Mouse (Mus musculus) urinary bladder, postnatal 0 days (tissue): ENCODE results near the gene Gm14851. TPM values are rescaled to one million over a fixed set of nuclear protein-coding genes. Genes with fewer than 3 reads are reported as not detected.

ENCODE experiments used
- polyA plus RNA-seq: library from polyadenylated mRNA; unstranded; fragments of >200 nt; fragmentation: Nextera tagmentation; extraction: Ambion mirVana; gene quantifications from 2 replicates; pipeline ENCODE4 v1.2.1, GENCODE M21; 2015

Gene Gm14851
- polyA plus RNA-seq: not detected in 2 replicates

DNA sequence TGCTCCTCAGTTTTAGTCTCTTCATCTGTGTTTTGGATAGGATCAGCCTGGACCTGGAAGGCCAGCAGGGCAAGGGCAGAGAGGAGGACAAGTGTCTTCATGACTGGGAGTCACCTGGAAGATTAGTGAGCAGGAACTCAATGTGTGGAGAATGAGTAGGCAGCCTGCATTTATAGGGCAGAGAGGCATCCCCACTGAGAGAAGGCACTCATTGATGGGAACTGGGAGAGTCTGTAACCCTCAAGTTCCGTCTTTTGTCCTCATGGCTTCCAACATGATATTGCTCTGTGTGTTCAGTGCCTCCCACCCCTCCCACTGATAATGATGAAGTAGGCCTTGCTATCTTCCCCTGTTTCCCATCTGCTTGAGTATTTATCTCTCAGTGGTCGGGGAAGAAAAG, at the start of gene Gm14851:
Gm14851 (minus strand) TSS at position 101 of the 400 bp plus-strand sequence.

DNA sequence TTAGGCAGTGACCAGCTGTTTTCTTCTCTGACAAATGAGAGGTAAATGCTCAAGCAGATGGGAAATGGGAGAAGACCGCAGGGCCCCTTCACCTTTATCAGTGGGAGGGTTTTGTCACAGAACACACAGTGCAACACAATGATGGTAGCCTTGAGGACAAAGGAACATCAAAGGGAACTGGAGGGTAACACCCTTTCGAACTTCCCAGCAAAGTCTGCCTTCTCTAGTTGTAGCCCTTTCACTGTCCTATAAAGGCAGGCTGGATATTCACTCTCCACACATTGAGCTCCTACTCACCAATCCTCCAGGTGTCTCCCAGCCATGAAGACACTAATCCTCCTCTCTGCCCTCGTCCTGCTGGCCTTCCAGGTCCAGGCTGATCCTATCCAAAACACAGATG, 38.5 kb upstream of the Gm14851 start, which contains the start of gene Defa30:
Defa30 (plus strand) TSS at position 301 of the 400 bp plus-strand sequence.

DNA sequence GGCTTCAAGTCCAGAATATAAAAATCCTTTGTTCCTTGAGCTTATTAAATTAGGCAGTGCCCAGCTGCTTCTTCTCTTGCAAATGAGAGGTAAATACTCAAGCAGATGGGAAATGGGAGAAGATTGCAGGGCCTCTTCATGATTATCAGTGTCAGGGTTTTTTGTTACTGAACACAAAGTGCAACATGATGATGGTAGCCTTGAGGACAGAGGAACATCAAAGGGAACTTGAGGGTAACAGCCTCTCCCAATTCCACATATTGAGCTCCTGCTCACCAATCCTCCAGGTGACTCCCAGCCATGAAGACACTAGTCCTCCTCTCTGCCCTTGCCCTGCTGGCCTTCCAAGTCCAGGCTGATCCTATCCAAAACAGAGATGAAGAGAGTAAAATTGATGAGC, 11.7 kb downstream of the Gm14851 start, which contains the start of gene Defa25:
Defa25 (plus strand) TSS at position 301 of the 400 bp plus-strand sequence.

GRCm38 (mm10) chr8:21064738-21065137, 31.1 kb downstream of the Gm14851 start, which contains the start of gene Defa35:
Gene Defa35, plus strand, starts transcription at chr8:21065038.

GRCm38 (mm10) chr8:21054747-21055146, 41.1 kb downstream of the Gm14851 start, which contains the start of gene Defa23:
Gene Defa23, plus strand, starts transcription at chr8:21055047.

Other genes with a start within 250 kb of the Gm14851 start
- not detected in 2 replicates for gene Defb33, start 203.4 kb downstream of the Gm14851 start, polyA plus RNA-seq
- not detected in 2 replicates for gene Gm15056, start 193.4 kb downstream of the Gm14851 start, polyA plus RNA-seq
- gene Gm6040, start 174.0 kb downstream of the Gm14851 start, polyA plus RNA-seq: not detected in 2 replicates
- gene AY761185, start 151.3 kb downstream of the Gm14851 start, polyA plus RNA-seq: not detected in 2 replicates
- not detected in 2 replicates for gene Defa21, start 70.5 kb downstream of the Gm14851 start, polyA plus RNA-seq
- not detected in 2 replicates for gene Defa23, start 41.0 kb downstream of the Gm14851 start, polyA plus RNA-seq
- gene Defa35, start 31.0 kb downstream of the Gm14851 start, polyA plus RNA-seq: not detected in 2 replicates
- gene Defa25, start 11.6 kb downstream of the Gm14851 start, polyA plus RNA-seq: not detected in 2 replicates
- not detected in 2 replicates for gene Defa30, start 38.6 kb upstream of the Gm14851 start, polyA plus RNA-seq
- gene Defa22, start 66.2 kb upstream of the Gm14851 start, polyA plus RNA-seq: not detected in 2 replicates
- gene Defa31, start 95.6 kb upstream of the Gm14851 start, polyA plus RNA-seq: not detected in 2 replicates
- gene Gm15293, start 105.5 kb upstream of the Gm14851 start, polyA plus RNA-seq: not detected in 2 replicates
- gene Gm15292, start 153.7 kb upstream of the Gm14851 start, polyA plus RNA-seq: not detected in 2 replicates
- gene Defa27, start 219.5 kb upstream of the Gm14851 start, polyA plus RNA-seq: not detected in 2 replicates
- not detected in 2 replicates for gene Defa29, start 231.0 kb upstream of the Gm14851 start, polyA plus RNA-seq